Mouse (Mus musculus): ENCODE measurements around the gene Fuom.

GRCm38 (mm10) chr7:140057413-140058407 is 44.5 kb downstream of the Fuom start:
- TF ChIP-seq CTCF (IDR thresholded peaks at IDR 0.05; ENCODE audit: insufficient read depth, low read length) (no peak), POLR2A (IDR thresholded peaks at IDR 0.05; ENCODE audit: borderline replicate concordance, extremely low read depth, low read depth, low read length) (no peak)
